Mouse (Mus musculus) frontal cortex, postnatal 25 days (tissue): Measurements from ENCODE around the gene 4933407L21Rik.

ENCODE experiments used
- DNase-seq, 2 experiments: peaks; one replicate each; pipeline ENCODE4 v3.0.0; 2022; ENCODE audit warnings: low spot score in 2 of 2

4933407L21Rik gene

GRCm38 (mm10) chr1:85916830-85917450 is 11.3 kb upstream of the 4933407L21Rik start:
- DNase-seq: peak in 1 of 2 experiments; percentile 63

GRCm38 (mm10) chr1:85919621-85920020 is 8.7 kb upstream of the 4933407L21Rik start:
- DNase-seq: no peak

- DNase-seq: no peak
These were observed 6.6 kb upstream of the 4933407L21Rik start for GRCm38 (mm10) chr1:85921725-85922124.

- DNase-seq: no peak
These were observed 6.0 kb upstream of the 4933407L21Rik start for GRCm38 (mm10) chr1:85922127-85922864.

- no peak for DNase-seq
These were observed 5.4 kb upstream of the 4933407L21Rik start for GRCm38 (mm10) chr1:85922865-85923211.

- no peak for DNase-seq
These were observed 3.1 kb upstream of the 4933407L21Rik start for GRCm38 (mm10) chr1:85925183-85925582.

GRCm38 (mm10) chr1:85928688-85929065 is 394 bp downstream of the 4933407L21Rik start:
- no peak for DNase-seq

- no peak for DNase-seq
These were observed 1.1 kb downstream of the 4933407L21Rik start for GRCm38 (mm10) chr1:85929406-85929805.

GRCm38 (mm10) chr1:85931170-85931569 is 2.9 kb downstream of the 4933407L21Rik start:
- no peak for DNase-seq

- no peak for DNase-seq
These were observed 4.9 kb downstream of the 4933407L21Rik start for GRCm38 (mm10) chr1:85933226-85933625.

GRCm38 (mm10) chr1:85933631-85934465 is 5.6 kb downstream of the 4933407L21Rik start:
- DNase-seq: no peak

GRCm38 (mm10) chr1:85934560-85934959 is 6.3 kb downstream of the 4933407L21Rik start:
- no peak for DNase-seq

GRCm38 (mm10) chr1:85935148-85935852 is 7.0 kb downstream of the 4933407L21Rik start:
- peak; percentile 53 to 70 for DNase-seq

GRCm38 (mm10) chr1:85936265-85936664 is 8.0 kb downstream of the 4933407L21Rik start:
- no peak for DNase-seq

GRCm38 (mm10) chr1:85937323-85937722 is 9.0 kb downstream of the 4933407L21Rik start:
- DNase-seq: no peak

- no peak for DNase-seq
These were observed 14.0 kb downstream of the 4933407L21Rik start for GRCm38 (mm10) chr1:85942318-85942717.

GRCm38 (mm10) chr1:85949085-85949684 is 20.9 kb downstream of the 4933407L21Rik start:
- no peak for DNase-seq

- no peak for DNase-seq
These were observed 26.9 kb downstream of the 4933407L21Rik start for GRCm38 (mm10) chr1:85955150-85955549.

- no peak for DNase-seq
These were observed 29.0 kb downstream of the 4933407L21Rik start for GRCm38 (mm10) chr1:85957290-85957689.

GRCm38 (mm10) chr1:85957942-85958619 is 29.8 kb downstream of the 4933407L21Rik start:
- peak in 1 of 2 experiments; percentile 23 for DNase-seq
